Mouse (Mus musculus): Measurements from ENCODE around the gene Stard5.
A peak's percentile ranks its signal among the peaks of the same experiment; 100 is the strongest.

Gene Stard5

DNA sequence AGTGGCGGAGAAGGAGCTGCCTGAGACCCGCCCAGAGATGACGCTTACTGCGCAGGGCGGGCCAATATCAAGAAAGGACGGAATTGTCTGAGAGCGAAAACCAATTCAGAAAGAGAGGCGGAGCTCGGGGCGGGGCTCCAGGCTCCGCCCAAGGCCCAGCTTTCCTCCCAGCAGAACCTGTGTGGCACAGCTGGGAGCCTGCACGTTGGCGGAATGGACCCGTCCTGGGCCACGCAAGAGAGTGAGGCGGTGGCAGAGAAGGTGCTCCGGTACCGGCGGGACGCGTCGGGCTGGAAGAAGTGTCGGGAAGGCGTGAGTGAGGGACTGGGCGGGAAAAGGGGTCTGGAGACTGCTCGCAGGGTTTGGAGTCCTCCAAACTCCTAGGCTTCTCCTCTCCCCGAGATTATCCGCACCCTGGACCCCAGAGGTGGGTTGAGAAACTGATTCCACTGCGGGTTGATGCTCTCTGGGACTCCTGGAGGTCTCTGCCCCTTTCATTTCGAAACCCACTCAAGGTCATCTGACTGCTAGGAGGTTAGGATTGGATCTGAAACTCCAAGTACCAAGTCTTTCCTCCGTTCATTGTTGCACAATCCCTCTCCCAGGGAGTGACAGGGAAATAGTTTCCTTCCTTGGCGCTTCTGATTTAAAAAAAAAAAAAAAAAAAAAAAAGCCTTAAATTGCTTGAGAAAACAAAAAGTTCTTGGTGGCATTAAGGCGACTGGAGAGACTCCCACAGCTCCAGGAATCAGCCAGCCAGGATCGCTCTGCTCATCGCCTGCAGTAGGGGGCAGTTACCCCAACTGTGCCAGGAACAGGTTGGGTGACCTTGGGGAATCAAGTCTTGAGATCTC is at the start of gene Stard5:
Gene Stard5, plus strand, starts transcription at position 132 of the 854 bp plus-strand sequence.
- peak; percentile 94 for DNase-seq

DNA sequence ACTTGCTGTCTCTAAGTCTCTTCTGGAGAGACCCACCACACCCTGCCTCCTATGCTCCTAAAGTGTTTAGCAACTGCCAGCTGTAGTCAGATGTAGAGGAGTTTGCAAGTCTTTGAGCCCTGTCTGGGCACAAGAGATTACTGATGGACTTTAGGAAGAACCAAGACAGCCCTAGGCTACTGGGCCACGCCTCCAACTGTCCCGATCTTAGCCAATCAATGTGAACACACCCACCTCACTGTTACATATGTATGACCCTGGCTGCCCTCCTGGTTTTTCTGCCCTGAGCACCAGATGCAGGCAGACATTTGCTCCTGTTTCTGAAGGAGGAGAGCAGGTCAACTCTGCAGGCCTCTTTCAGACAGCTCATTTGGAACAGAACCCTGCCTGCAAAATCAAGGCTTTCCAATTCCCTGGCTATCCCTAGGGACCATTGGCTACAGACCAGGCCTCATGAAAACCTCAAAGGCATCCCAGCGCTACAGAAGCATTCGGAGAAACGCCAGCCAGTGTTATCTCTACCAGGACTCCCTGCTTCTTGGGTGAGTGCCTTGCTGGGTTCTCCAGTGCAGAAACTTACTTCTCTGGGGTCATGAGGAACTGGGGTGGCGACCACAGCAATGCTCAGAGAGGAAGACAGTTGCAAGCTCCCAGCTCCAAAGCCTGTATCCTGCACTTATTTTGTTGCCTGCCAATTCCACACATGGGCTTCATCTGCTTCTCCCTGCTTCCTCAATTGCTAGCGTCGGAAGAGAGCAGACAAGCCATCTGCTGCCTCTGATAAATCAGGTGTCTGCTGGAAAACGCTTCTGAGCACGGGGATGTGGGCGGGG is 46.9 kb upstream of the Stard5 start, which contains the start of gene Tmc3:
Gene Tmc3, plus strand, starts transcription at position 289 of the 833 bp plus-strand sequence.
- peak; percentile 34 for DNase-seq

DNA sequence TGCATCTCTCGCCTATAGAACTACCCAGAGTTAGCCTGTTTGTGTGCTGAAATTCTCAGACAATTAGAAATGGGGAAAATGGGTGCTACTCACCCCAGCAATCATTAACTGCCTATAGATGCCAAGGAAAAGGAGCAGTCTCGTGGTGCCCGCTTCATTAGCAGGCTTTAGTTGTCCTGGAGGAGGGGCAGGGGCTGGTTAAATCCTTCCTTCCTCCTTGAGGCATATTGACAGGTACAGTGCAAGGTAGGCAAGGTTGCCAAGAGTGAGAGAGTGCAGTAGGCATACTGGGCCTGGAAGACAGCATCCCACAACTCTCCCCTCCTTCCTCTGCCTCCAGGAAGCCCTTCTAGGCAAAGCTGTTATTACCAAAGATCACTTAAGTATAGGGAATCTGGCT is 37.7 kb upstream of the Stard5 start:
- no peak for DNase-seq

DNA sequence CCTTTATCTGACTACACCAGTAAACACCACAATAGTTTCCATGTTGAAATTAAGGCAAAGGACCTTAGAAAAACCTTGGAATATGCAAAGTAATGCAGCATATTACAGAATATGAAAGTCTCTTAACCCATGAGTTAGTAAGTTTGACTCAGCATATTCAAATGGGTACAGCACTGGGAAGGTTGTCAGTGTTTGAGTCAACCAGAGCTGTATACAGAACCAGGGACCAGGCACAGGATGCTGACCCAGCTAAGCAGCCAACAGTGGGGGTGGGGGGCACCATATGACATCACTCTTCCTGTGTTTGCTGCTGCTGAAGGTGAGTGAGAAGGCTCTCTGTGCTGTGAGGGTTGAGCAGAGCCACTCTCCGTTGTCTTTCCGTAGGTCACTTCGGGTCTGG is 34.7 kb upstream of the Stard5 start:
- DNase-seq = no peak

DNA sequence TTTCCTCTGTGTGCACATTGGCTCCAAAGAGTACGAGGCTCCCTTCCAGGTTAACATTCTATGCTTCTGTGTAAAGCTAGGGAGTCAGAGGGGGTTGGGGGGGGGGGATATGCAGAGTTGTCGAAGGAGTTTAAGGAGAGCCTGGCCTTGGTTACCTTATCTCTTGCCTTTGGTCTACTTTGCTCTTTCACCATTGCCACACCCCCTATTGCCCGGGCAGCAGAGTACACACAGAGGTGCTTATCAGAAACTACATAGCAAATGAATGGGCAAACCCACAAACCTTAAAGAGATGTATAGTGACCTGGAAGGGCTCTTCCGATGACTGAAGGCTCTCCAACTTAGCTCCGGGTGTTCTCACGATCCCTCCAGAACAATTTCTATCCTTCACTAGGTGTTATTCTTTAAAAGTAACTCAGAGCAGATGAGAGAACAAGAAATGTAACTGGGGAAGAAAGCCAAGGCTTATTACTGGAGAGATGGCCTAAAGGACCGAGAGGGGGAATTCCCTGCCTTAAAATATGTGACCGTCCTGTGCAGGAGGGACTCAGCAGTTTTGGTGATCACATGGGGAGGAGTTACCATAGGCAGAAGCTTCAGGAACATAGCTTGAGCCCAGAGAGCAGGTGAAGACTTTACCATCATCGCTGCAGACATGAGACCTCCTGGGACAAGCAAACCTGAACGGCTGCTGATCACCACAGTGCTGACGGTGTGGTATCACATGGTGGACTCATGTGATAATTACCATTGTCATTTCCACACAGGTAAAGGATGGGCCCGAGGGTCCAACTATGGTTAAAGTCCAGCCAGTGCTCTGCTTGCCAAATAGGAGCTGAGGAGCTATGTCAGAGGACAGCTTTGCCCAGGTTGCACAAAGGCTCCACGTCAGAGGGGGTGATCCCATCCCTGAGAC is 32.5 kb upstream of the Stard5 start:
- DNase-seq = no peak

DNA sequence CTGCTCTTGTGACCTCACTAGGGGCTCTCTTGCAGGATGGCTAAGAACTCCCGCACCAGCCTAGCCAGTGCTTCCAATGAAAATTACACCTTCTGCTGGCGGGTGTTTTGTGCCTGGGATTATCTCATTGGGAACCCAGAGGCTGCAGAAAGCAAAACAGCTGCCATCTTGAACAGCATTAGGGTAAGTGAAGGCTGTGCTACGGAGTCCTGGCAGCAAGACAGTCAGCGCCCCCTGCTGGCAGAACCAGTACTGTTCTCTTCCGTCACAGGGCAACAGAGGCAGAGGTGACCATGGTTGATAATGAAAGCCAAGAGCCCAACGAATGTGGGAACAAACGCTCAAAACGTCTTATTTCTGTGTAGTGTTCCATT is 31.9 kb upstream of the Stard5 start:
- peak; percentile 64 for DNase-seq

DNA sequence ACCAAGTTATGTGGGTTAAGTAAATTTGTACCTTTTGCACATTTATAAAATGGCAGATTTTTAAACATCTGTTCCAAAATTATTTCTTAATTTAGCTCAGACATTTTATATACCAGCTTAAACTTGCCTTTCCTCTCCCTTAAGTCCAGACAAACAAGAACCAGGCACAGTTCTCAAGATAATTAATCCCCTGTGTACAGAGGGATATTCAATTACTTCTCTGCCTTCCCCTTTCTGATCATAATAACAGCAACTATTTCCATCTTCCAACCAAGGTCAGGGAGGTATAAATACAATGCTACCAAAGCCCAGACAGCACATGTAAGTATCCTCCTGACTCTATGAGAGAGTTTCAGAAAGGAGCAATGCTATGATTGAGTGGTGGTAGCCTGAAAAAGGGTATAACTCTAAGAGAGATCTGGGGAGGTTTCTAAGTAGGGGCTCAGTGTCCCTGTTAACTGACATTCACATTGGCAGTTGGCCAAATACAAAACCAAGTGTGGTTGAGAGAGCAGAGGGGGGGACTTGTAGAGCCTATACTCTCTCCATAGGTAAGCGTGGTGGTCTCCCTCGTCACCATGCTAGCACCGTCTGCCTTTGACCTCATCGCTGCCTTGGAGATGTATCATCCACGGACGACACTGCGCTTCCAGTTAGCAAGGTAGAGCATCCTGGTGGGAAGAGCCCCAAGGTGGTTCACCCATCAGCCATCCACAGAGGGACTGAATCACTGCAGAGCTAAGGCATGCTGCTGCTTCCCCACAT is 27.4 kb upstream of the Stard5 start:
- DNase-seq = no peak

DNA sequence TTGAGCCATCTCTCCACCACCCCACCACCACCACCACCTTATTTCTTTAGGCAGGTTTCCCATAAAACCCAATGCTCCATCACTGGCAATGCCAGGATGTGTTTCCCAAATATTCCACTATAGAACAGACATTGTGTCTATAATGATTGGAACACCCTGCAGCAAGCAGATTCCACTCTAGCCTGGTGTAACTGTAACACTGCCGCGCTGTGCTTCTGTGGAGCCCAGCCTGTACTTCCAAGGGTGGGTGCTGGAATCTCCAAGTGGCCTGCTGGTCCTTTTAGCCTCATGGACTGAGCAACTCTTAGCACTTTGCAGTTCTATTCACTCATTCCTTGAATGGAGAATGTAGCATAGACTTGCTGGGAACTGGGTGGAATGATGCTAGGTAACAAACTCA is 25.0 kb upstream of the Stard5 start:
- no peak for DNase-seq

DNA sequence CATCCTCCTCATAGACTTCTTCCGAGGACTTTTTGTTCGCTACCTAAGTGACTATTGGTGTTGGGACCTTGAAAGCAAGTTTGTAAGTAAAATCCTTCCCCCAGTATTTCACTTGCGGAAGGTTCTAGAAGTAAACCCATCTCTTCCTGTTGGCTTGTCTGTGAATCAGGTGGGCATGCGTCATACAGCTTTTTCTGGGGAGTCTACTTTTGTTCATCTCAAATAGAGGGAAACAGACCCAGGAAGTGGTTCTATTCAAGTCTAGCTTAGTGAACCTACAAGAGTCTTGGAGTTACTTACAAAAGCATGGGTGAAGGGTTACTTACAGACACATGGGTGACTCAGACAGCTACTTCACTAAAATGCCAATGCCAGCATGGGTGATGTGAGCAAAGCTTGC is 21.9 kb upstream of the Stard5 start:
- DNase-seq = no peak

GRCm38 (mm10) chr7:83611886-83612285 is 19.9 kb upstream of the Stard5 start:
- no peak for DNase-seq

DNA sequence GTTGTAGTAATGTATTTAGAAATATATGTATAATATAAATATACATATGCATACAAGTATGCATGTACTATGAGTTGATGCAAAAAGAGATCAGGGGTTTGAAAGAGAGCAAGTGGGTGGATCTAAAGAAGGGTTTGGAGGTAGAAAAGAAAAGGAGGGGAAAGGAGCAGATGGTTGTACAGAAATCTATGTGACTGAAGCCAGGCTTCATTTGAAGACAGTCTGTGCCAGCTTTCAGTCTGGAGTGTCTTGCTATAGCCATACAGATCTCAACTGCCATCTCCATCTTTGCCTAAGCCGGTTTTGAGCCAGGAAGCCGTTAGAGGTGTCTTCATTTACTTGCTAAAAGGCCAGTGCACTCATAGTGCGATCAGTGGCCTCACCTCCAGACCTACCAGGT is 16.5 kb upstream of the Stard5 start:
- DNase-seq = no peak

- DNase-seq = no peak
Measured at GRCm38 (mm10) chr7:83615815-83616214, 15.9 kb upstream of the Stard5 start.

GRCm38 (mm10) chr7:83616268-83616667 is 15.5 kb upstream of the Stard5 start:
- DNase-seq = no peak

- no peak for DNase-seq
Measured at GRCm38 (mm10) chr7:83618709-83619108, 13.1 kb upstream of the Stard5 start.

DNA sequence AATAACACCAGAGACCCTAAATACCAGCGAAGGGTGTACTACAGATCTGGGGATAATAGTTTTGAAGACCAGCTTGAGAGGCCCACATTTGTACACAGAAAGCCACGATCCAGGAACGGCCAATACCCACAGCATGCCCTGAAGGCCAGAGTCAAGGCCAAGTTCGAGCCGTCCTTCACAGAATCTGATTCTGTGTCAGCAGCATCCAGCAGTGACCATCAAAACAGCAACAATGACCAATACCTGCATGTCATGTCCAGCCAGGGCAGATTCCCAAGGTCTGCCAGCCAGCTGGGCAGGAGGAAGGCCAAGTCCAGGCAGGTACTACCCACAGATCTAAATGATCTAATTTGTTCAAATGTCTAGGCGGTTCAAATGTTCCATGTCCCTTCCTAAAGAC is 9.2 kb upstream of the Stard5 start:
- DNase-seq = no peak

GRCm38 (mm10) chr7:83624065-83624464 is 7.7 kb upstream of the Stard5 start:
- DNase-seq = no peak

DNA sequence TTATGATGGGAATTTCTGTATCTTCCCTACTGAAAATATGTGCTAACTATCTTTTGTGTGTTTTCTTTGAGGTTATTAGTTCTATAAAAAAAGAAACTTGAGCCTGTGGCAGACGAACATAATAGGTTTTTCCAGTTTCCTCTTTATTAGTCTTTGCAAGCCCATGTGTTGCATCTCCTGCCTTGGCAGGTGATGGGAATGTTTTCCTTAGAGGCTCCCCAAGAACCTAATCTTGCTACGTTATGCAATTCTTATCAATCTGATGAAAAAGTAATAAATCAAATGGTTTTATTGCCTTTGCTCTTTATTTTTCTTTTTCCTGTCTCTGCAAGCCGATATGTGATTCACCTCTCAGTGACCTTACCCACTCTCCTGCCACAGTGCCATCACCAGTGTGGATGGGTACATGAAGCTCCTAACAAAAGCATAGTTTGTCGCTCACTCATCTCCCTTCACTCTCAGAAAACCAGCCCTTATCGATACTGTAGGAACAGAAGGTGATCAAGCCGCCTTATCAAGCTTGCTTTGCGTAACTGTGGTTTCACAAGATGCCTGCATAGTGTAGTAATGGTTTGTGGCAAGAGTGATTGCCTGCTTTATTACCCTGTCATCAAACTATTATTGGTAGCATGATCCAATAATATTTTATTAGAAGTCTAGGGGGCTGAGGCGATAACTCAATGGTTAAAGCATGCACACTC is 5.1 kb upstream of the Stard5 start:
- no peak for DNase-seq

DNA sequence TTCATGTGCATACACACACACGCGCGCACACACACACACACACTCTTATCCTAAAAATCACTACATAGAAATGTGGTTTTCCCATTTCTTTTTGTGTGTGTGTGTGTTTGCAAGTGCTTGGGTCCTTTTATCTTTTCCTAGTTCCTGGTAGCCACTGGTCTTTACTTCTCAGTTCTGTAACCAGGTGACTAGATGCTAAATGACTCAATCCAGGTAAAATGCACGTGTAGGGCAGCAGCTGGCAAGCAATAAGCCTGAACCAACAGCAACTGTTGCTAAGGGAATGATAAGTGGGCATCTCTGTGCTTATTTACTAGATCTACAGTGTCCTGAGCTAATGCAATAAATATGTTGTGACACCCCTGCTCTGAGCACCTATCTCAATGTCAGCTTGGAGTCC is 4.4 kb upstream of the Stard5 start:
- DNase-seq = no peak

DNA sequence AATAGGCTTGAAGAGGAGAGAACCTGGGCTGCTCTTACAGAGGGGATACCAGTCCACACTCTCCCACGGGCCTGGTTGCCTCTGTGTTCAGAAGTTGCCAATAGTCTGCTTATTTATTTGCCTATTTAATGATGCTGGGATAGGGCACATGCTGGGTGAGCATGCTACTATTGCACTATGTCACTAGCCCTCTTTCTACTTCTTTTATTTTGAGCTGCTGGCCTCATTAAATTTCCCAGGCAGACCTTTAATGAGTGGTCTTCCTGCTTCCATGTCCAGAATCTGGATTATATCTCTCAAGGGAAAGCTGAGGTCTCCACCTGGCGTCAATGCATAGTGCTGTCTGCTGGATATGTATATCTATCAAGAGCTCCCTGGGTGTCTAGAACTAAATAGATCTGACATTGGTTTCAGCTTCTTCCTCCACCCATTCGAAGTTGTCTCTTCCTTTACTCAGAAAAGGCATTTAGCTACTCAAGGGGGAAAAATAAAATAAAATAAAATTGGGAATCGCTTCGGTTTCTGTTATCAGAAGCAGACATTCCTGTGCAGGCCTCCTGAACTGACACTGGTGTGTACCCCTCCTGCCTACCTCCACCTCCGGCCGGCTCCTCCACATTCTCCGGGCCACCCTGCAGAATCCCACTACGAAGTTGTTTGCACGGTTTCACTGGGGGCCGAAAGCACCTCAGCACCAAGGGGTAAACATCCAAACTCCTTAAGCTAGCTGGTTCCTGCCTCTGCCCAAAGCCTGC is 509 bp upstream of the Stard5 start:
- DNase-seq = peak; percentile 26

DNA sequence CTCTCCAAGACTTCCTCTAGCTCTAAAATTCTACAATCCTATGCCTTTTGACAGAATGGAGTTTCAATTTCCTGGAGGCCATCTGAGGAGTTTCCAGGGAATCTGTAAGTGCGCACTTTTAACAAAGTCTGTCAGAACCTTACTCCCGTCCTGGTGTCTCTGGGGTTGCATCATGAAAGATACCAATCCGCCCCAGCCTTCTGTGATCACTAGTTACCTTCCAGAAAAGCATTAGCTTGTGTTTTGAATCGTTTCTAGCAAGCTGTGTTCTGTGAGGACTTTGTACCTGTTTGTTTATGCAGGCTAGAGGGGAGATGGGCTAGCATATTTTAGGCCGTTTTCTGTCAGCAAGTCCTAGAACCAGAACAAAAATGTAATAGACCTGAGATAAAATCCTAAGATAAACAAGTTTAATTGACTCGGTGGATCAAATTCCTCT is 942 bp downstream of the Stard5 start:
- no peak for DNase-seq

GRCm38 (mm10) chr7:83633856-83634255 is 2.1 kb downstream of the Stard5 start:
- no peak for DNase-seq

All from embryo, embryonic 11 days (tissue).